Mouse (Mus musculus): ENCODE measurements around the gene Rbm26. TPM values are rescaled to one million over a fixed set of nuclear protein-coding genes. Genes with fewer than 3 reads are reported as not detected.
A peak's percentile ranks its signal among the peaks of the same experiment; 100 is the strongest.

Rbm26 gene
- polyA plus RNA-seq (2015; fragmentation: Nextera tagmentation; extraction: Ambion mirVana) = 21.3 and 25.3 TPM in 2 replicates

DNA sequence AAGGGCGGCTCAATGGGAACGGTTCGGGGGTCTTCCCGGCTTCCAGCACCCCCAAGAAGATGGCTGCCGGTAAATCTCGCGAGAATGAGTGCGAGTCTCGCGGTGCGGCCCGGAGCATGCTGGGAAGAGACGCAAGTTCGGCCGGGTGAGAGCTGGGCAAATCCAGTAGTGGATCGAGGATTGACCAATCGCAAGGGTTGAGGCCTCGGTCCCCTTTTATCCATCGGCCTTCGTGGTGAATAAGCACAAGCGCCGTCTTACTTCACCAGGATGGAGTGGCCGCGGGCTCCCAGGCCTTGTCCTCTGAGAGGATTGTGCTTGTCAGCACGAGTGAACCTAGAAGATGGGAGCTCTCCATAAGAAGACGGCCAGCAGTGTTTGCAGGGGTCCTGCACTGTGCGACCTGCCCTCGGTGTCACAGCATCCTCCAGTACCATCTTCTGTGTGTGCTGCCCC lies at the start of gene Rbm26:
Rbm26 (minus strand) TSS at position 90 of the 456 bp plus-strand sequence.
- WGBS = under 1% methylated on average over 28 of the region's 28 CpGs
- Histone ChIP-seq H3K36me3 (ENCODE audit: control insufficient read depth, insufficient read depth, low read length) (no peaks in the 10 kb centered on the region), H3K27ac (ENCODE audit: low read depth, low read length) (peak within 1 kb of the TSS; percentile 95), H3K9ac (ENCODE audit: low read depth, low read length) (peak within 1 kb of the TSS; percentile 99), H3K4me2 (ENCODE audit: low read length) (peak within 1 kb of the TSS; percentile 65), H3K4me1 (ENCODE audit: control insufficient read depth, insufficient read depth, low read depth, low read length) (peaks cover 15% of the 10 kb centered on the region), H3K9me3 (ENCODE audit: control insufficient read depth, low read length) (no peaks in the 10 kb centered on the region), H3K27me3 (replicated peaks; ENCODE audit: control insufficient read depth, insufficient read depth, low read length) (no peaks in the 10 kb centered on the region), H3K4me3 (ENCODE audit: low read length) (peak within 1 kb of the TSS; percentile 97)
- peak; percentile 97 for ATAC-seq

GRCm38 (mm10) chr14:105225790-105226189 lies 48.7 kb upstream of the Rbm26 start:
- H3K4me3 ChIP-seq (ENCODE audit: low read length) = no peak overlapping the region
- H3K36me3 ChIP-seq (ENCODE audit: control insufficient read depth, insufficient read depth, low read length) = no peaks in the 10 kb centered on the region
- H3K4me2 ChIP-seq (ENCODE audit: low read length) = no peak overlapping the region
- no peaks in the 10 kb centered on the region for H3K4me1 ChIP-seq (ENCODE audit: control insufficient read depth, insufficient read depth, low read depth, low read length)
- H3K27ac ChIP-seq (ENCODE audit: low read depth, low read length) = no peak overlapping the region
- H3K9ac ChIP-seq (ENCODE audit: low read depth, low read length) = no peak overlapping the region
- 95% methylated on average over 4 of the region's 4 CpGs for WGBS
- no peak for ATAC-seq
- H3K9me3 ChIP-seq (ENCODE audit: control insufficient read depth, low read length) = no peaks in the 10 kb centered on the region
- H3K27me3 ChIP-seq (replicated peaks; ENCODE audit: control insufficient read depth, insufficient read depth, low read length) = no peaks in the 10 kb centered on the region

DNA sequence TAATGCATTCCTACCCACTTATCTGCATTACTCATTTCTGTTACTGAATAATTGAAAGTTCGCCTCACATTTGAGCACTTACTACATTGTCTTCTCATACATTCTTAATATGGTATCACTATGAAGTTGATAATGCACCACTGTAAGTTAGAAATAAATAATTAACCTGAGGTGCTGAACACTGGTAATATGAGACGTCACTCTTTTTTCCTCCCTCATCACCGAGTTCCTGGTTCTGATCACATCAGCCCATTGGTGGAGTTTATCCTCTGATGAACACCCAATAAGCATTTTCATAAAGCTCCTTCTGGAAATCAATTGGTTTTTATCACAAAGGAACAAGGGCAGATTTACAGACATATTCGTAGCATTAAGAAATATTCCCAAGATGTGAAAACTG lies 45.1 kb upstream of the Rbm26 start:
- ATAC-seq = no peak
- Histone ChIP-seq H3K27me3 (replicated peaks; ENCODE audit: control insufficient read depth, insufficient read depth, low read length) (no peaks in the 10 kb centered on the region), H3K36me3 (ENCODE audit: control insufficient read depth, insufficient read depth, low read length) (no peaks in the 10 kb centered on the region), H3K4me1 (ENCODE audit: control insufficient read depth, insufficient read depth, low read depth, low read length) (no peaks in the 10 kb centered on the region), H3K9me3 (ENCODE audit: control insufficient read depth, low read length) (no peaks in the 10 kb centered on the region), H3K9ac (ENCODE audit: low read depth, low read length) (no peak overlapping the region), H3K4me3 (ENCODE audit: low read length) (no peak overlapping the region), H3K4me2 (ENCODE audit: low read length) (no peak overlapping the region), H3K27ac (ENCODE audit: low read depth, low read length) (no peak overlapping the region)
- 85% methylated on average over 4 of the region's 4 CpGs for WGBS

DNA sequence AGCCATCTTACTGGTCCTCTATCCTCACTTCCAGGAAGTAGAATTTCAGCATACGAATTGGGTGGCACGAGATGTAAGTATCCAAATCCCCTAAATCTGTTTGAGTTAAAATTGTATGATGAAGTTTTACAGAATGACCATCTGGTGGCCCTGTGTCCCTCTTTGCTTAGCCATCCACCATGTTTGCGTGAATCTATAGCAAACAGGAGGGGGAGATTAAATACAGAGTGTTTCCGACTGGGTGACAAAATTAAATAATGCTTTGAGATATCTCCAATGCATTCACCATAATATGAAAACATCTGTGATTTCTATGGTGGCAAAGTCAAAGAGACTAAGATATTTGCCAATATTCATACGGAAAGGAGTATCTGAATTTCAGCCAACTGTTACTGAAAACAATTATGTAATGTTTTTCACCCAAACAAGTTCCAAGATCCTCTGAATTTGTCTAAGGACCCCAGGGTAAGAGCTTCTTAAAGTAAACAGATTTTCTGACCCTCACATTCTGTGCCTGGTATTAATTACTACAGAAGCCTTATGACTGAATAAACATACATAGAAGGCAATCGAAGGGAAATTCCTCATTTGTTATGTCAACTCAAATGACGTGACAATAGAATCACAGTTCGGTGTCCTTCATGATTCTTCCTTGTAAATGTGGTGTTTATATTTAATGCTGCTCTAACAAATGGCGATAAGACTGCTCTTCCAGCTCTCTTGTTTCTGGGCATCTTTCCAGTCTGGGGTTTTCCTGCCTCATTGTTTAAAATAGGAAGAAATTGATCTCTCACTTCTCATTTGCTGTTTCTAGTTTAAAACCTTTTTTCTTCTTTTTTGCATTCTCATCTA lies 42.6 kb upstream of the Rbm26 start:
- ATAC-seq = no peak
- 75% methylated on average over 9 of the region's 9 CpGs for whole genome bisulfite sequencing
- Histone ChIP-seq H3K9me3 (ENCODE audit: control insufficient read depth, low read length) (no peaks in the 10 kb centered on the region), H3K27ac (ENCODE audit: low read depth, low read length) (no peak overlapping the region), H3K27me3 (replicated peaks; ENCODE audit: control insufficient read depth, insufficient read depth, low read length) (no peaks in the 10 kb centered on the region), H3K4me3 (ENCODE audit: low read length) (no peak overlapping the region), H3K36me3 (ENCODE audit: control insufficient read depth, insufficient read depth, low read length) (no peaks in the 10 kb centered on the region), H3K9ac (ENCODE audit: low read depth, low read length) (no peak overlapping the region), H3K4me1 (ENCODE audit: control insufficient read depth, insufficient read depth, low read depth, low read length) (no peaks in the 10 kb centered on the region), H3K4me2 (ENCODE audit: low read length) (no peak overlapping the region)

DNA sequence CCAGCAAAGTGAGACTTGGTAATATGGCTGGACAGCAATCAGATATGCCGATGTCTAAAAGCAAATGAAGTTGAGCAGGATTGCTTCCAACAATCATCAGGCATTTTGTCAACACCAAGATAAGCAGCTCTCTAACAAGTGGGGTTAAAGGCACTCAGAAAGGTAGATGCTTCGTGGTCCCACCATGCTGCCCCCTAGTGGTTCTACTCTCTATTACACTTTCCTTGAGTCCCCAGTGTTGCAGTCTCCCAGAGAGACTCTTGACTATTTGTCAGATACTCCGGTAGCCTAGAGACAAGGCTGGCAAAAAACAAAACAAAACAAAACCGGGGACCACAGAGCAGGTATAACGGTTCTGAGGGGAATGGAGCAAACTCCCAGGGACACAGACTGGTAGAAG lies 21.3 kb upstream of the Rbm26 start:
- WGBS = 58% methylated on average over 5 of the region's 5 CpGs

DNA sequence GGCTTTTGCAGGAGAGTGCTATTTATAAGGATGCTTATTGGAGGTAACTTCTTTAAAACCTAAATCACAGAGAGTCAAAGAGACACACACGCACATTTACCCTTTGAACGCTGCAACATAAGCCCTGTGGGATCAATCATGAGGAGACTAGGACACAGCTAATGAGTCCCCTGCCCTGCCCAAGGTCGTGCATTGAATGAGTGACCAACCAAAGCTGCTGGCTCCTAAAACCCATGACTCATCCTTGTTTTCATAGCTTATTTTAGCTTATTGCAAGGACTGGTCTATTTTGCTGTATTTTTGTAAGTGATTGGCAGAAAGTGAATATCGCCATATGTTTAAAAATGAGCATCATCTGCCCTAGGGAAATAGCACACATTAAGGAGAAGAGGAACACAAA lies 17.6 kb upstream of the Rbm26 start:
- Histone ChIP-seq H3K9me3 (ENCODE audit: control insufficient read depth, low read length) (no peaks in the 10 kb centered on the region), H3K4me2 (ENCODE audit: low read length) (no peak overlapping the region), H3K36me3 (ENCODE audit: control insufficient read depth, insufficient read depth, low read length) (no peaks in the 10 kb centered on the region), H3K27me3 (replicated peaks; ENCODE audit: control insufficient read depth, insufficient read depth, low read length) (no peaks in the 10 kb centered on the region), H3K4me3 (ENCODE audit: low read length) (no peak overlapping the region), H3K27ac (ENCODE audit: low read depth, low read length) (no peak overlapping the region), H3K9ac (ENCODE audit: low read depth, low read length) (no peak overlapping the region), H3K4me1 (ENCODE audit: control insufficient read depth, insufficient read depth, low read depth, low read length) (no peaks in the 10 kb centered on the region)
- WGBS = 65% methylated on average over 4 of the region's 4 CpGs
- no peak for ATAC-seq

More for the DNA sequence above, 21.3 kb upstream of the Rbm26 start:
- Histone ChIP-seq H3K9ac (ENCODE audit: low read depth, low read length) (no peak overlapping the region), H3K27ac (ENCODE audit: low read depth, low read length) (no peak overlapping the region), H3K9me3 (ENCODE audit: control insufficient read depth, low read length) (no peaks in the 10 kb centered on the region), H3K27me3 (replicated peaks; ENCODE audit: control insufficient read depth, insufficient read depth, low read length) (no peaks in the 10 kb centered on the region), H3K36me3 (ENCODE audit: control insufficient read depth, insufficient read depth, low read length) (no peaks in the 10 kb centered on the region), H3K4me1 (ENCODE audit: control insufficient read depth, insufficient read depth, low read depth, low read length) (no peaks in the 10 kb centered on the region), H3K4me2 (ENCODE audit: low read length) (no peak overlapping the region), H3K4me3 (ENCODE audit: low read length) (no peak overlapping the region)
- no peak for ATAC-seq

GRCm38 (mm10) chr14:105184866-105185265 lies 7.7 kb upstream of the Rbm26 start:
- H3K27me3 ChIP-seq (replicated peaks; ENCODE audit: control insufficient read depth, insufficient read depth, low read length) = no peaks in the 10 kb centered on the region
- ATAC-seq = no peak
- H3K4me3 ChIP-seq (ENCODE audit: low read length) = no peak overlapping the region
- H3K27ac ChIP-seq (ENCODE audit: low read depth, low read length) = no peak overlapping the region
- WGBS = 67% methylated on average over 3 of the region's 3 CpGs
- no peaks in the 10 kb centered on the region for H3K9me3 ChIP-seq (ENCODE audit: control insufficient read depth, low read length)
- H3K36me3 ChIP-seq (ENCODE audit: control insufficient read depth, insufficient read depth, low read length) = no peaks in the 10 kb centered on the region
- H3K9ac ChIP-seq (ENCODE audit: low read depth, low read length) = no peak overlapping the region
- no peaks in the 10 kb centered on the region for H3K4me1 ChIP-seq (ENCODE audit: control insufficient read depth, insufficient read depth, low read depth, low read length)
- H3K4me2 ChIP-seq (ENCODE audit: low read length) = no peak overlapping the region

DNA sequence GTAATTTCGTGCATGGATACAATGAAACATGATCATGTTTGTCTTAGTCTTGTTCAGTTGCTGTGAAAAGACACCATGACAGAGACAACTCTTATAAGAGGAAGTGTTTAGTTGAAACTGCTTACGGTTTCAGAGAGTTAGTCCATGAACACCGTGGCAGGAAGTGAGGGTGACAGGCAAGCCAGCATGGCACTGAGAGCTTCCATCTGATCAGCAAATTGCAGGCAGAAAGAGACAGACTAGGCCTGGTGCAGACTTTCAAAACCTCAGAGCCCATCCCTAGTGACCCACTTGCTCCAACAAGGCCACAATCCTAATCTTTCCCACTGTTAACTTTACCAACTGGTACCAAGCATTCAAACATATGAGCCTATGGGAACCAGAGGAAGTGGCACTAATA lies 5.7 kb upstream of the Rbm26 start:
- Histone ChIP-seq H3K36me3 (ENCODE audit: control insufficient read depth, insufficient read depth, low read length) (no peaks in the 10 kb centered on the region), H3K9ac (ENCODE audit: low read depth, low read length) (no peak overlapping the region), H3K4me2 (ENCODE audit: low read length) (no peak overlapping the region), H3K4me1 (ENCODE audit: control insufficient read depth, insufficient read depth, low read depth, low read length) (no peaks in the 10 kb centered on the region), H3K27me3 (replicated peaks; ENCODE audit: control insufficient read depth, insufficient read depth, low read length) (no peaks in the 10 kb centered on the region), H3K9me3 (ENCODE audit: control insufficient read depth, low read length) (no peaks in the 10 kb centered on the region), H3K27ac (ENCODE audit: low read depth, low read length) (no peak overlapping the region), H3K4me3 (ENCODE audit: low read length) (no peak overlapping the region)
- WGBS = 80% methylated on average over 3 of the region's 3 CpGs
- no peak for ATAC-seq

DNA sequence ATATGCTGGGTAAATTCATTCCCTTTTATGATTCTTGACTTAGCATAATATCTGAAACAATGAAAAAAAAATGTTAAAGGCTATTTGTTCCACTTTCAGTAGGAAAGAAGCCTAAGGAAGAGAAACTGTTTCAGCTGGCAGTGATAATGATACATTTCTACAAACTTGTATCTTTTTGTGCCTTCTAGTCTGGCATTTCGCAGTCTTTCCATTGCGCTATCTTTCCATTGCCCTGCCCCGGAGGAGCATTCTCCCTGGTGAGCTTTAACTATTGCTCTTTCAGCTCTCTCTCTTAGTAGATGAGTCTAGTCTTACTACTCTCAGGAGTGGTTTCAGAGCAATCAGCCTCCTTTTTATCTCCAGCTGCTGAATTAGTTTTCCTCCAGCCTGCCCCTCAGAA lies 2.6 kb upstream of the Rbm26 start:
- ATAC-seq = no peak
- H3K9me3 ChIP-seq (ENCODE audit: control insufficient read depth, low read length) = no peaks in the 10 kb centered on the region
- H3K27ac ChIP-seq (ENCODE audit: low read depth, low read length) = no peak overlapping the region
- no peaks in the 10 kb centered on the region for H3K27me3 ChIP-seq (replicated peaks; ENCODE audit: control insufficient read depth, insufficient read depth, low read length)
- H3K9ac ChIP-seq (ENCODE audit: low read depth, low read length) = no peak overlapping the region
- H3K4me2 ChIP-seq (ENCODE audit: low read length) = no peak overlapping the region
- no peak overlapping the region for H3K4me3 ChIP-seq (ENCODE audit: low read length)
- no peaks in the 10 kb centered on the region for H3K36me3 ChIP-seq (ENCODE audit: control insufficient read depth, insufficient read depth, low read length)
- peaks cover 11% of the 10 kb centered on the region for H3K4me1 ChIP-seq (ENCODE audit: control insufficient read depth, insufficient read depth, low read depth, low read length)
- WGBS = 91% methylated on average over 3 of the region's 3 CpGs

All from hindbrain, embryonic 16.5 days (tissue).